Mouse (Mus musculus) ES-E14 (cell line): ENCODE data around the gene Foxo3.

Experiments
- CHD2 ChIP-seq: IDR thresholded peaks from 2 replicates; pipeline ENCODE4 v1.6.1; 2014; ENCODE audit warnings: mild to moderate bottlenecking, low read depth, low read length, inconsistent platforms
- MAFK ChIP-seq: IDR thresholded peaks from 2 replicates; pipeline ENCODE4 v1.6.1; 2014; ENCODE audit warnings: mild to moderate bottlenecking, low read depth, low read length, inconsistent platforms; ENCODE audit not compliant: insufficient read depth
- ZNF384 ChIP-seq: IDR thresholded peaks from 2 replicates; pipeline ENCODE4 v1.6.1; 2012; ENCODE audit warnings: low read depth, low read length, inconsistent platforms

GRCm38 (mm10) chr10:42139749-42140148, 136.8 kb downstream of the Foxo3 start:
- TF ChIP-seq CHD2 (no peak), MAFK (no peak), ZNF384 (no peak)
